Comparison of ENCODE assay signal across 23 mouse cellular contexts in the genomic region with DNA sequence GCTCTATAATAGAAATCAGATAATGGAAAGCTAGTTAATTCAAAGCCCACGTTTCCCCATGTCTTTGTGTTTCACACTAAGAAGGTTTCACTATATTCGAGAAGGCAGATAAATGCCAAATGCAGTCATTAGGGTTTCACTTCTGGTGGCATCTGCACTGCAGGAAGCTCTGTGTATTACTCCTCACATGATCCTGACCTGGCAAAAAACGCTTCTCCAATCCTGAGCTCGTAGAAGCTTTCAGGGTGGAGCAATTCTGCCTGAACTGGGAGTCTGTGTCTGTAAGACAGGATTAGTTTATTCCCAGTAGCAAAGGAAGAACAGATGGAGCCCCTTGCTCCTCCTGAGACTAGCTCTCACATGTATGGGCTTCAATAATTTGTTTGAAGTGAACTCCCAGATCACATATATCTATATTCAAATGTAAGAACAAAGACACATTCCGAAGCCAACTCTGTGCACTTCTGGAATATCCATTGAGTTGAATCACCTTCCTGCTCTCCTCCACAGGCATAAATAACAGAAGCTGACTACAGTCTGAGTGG.
DNase-seq lines count a peak whose midpoint lies in the region; ATAC-seq and TF ChIP-seq lines count a peak whose summit lies in the region.
"Had no signal": no experiment of that assay in that cellular context is flagged by ENCODE, and none has a peak within 500 bp of the region (broad histone marks: within the 10 kb centered on the region; RNA-seq: fewer than 3 reads in every experiment).

No protein-coding gene starts in this region.

- no peak overlapping the region for H3K9ac ChIP-seq in embryonic facial prominence, embryonic 14.5 days (ENCODE audit: low read depth, low read length)
- H3K9ac ChIP-seq in hindbrain, embryonic 15.5 days: no peak overlapping the region
- no peak overlapping the region for H3K9ac ChIP-seq in hindbrain, embryonic 11.5 days (ENCODE audit: low read depth, low read length)
- H3K9ac ChIP-seq in midbrain, embryonic 14.5 days (replicated peaks; ENCODE audit: low read length): no peak overlapping the region
- H3K9ac ChIP-seq: heart, embryonic 12.5 days; intestine, embryonic 15.5 days had no signal

- TF ChIP-seq CTCF in brain, embryonic 14.5 days (IDR thresholded peaks at IDR 0.05; ENCODE audit: borderline replicate concordance, extremely low read depth, insufficient read depth, insufficient read length): no peak

- ATAC-seq in embryonic facial prominence, embryonic 14.5 days (ENCODE audit: low read depth): peak; percentile 41; the same call in 1 of the 2 replicates
- ATAC-seq in hindbrain, embryonic 15.5 days (ENCODE audit: low FRiP score, low read depth): peak; percentile 51
- ATAC-seq in hindbrain, embryonic 11.5 days (ENCODE audit: low FRiP score): no peak
- 0 out of 2 replicates have a peak, but pooled peaks have one; percentile 43 for ATAC-seq in midbrain, embryonic 14.5 days (ENCODE audit: low FRiP score, low TSS enrichment)
- ATAC-seq: intestine, embryonic 15.5 days had no signal

- no peaks in the 10 kb centered on the region for H3K4me1 ChIP-seq in embryonic facial prominence, embryonic 14.5 days (ENCODE audit: control insufficient read depth, insufficient read depth, low read length)
- no peaks in the 10 kb centered on the region for H3K4me1 ChIP-seq in embryonic facial prominence, embryonic 10.5 days
- H3K4me1 ChIP-seq in hindbrain, embryonic 15.5 days (replicated peaks): no peaks in the 10 kb centered on the region
- H3K4me1 ChIP-seq in hindbrain, embryonic 11.5 days (replicated peaks; ENCODE audit: control insufficient read depth, insufficient read depth, low read length): no peaks in the 10 kb centered on the region
- 0 out of 2 replicates have a peak, but pooled peaks cover 3% of the 10 kb centered on the region for H3K4me1 ChIP-seq in midbrain, embryonic 14.5 days (ENCODE audit: control insufficient read depth, insufficient read depth, low read length)
- H3K4me1 ChIP-seq: heart, embryonic 12.5 days; intestine, embryonic 15.5 days had no signal

- no peak for DNase-seq in embryonic facial prominence, embryonic 14.5 days (ENCODE audit: low spot score)
- no peak for DNase-seq in embryonic facial prominence, embryonic 10.5 days (ENCODE audit: low spot score)
- DNase-seq in hindbrain, embryonic 11.5 days (ENCODE audit: low spot score): no peak
- DNase-seq in brain, embryonic 14.5 days (ENCODE audit: low read depth): peak; percentile 51
- peak; percentile 31 for DNase-seq in midbrain, embryonic 14.5 days
- DNase-seq in cerebellum, postnatal 25 days: no peak
- no peak for DNase-seq in lung, postnatal 4 days
- DNase-seq: adrenal gland, adult 2 months; cerebellum, adult 11 months; cerebellum, postnatal 14 days; embryo, embryonic 11 days; gastrocnemius, adult 2 months; heart, postnatal 14 days; kidney, postnatal 36 days; lung, adult 2 months; retina, postnatal 1 day; right cerebral cortex, postnatal 4 days; thymus, postnatal 36 days had no signal

- H3K27ac ChIP-seq in embryonic facial prominence, embryonic 14.5 days (replicated peaks; ENCODE audit: low read depth, low read length): no peak overlapping the region
- H3K27ac ChIP-seq in embryonic facial prominence, embryonic 10.5 days (replicated peaks): no peak overlapping the region
- no peak overlapping the region for H3K27ac ChIP-seq in hindbrain, embryonic 15.5 days (replicated peaks)
- no peak overlapping the region for H3K27ac ChIP-seq in hindbrain, embryonic 11.5 days (ENCODE audit: low read depth, low read length)
- peak overlapping the region; percentile 42; the same call in 1 of the 2 replicates for H3K27ac ChIP-seq in midbrain, embryonic 14.5 days (replicated peaks; ENCODE audit: low read depth, low read length)
- H3K27ac ChIP-seq: gastrocnemius, adult 2 months; intestine, embryonic 15.5 days; stomach, postnatal 0 days had no signal

- TF ChIP-seq POLR2A in brain, embryonic 14.5 days (IDR thresholded peaks at IDR 0.05; ENCODE audit: borderline replicate concordance, extremely low read depth, insufficient read depth, insufficient read length, poor library complexity, severe bottlenecking): no peak

- 66% methylated on average over 5 of the region's 5 CpGs for WGBS in embryonic facial prominence, embryonic 14.5 days
- 89% methylated on average over 5 of the region's 5 CpGs for WGBS in embryonic facial prominence, embryonic 10.5 days
- WGBS in hindbrain, embryonic 15.5 days: 52% methylated on average over 5 of the region's 5 CpGs
- WGBS in hindbrain, embryonic 11.5 days: 81% methylated on average over 5 of the region's 5 CpGs
- 37% methylated on average over 5 of the region's 5 CpGs for WGBS in midbrain, embryonic 14.5 days

- H3K36me3 ChIP-seq in embryonic facial prominence, embryonic 14.5 days (ENCODE audit: control insufficient read depth, insufficient read depth, low read length): no peaks in the 10 kb centered on the region
- peaks cover 6% of the 10 kb centered on the region for H3K36me3 ChIP-seq in embryonic facial prominence, embryonic 10.5 days (replicated peaks)
- H3K36me3 ChIP-seq in hindbrain, embryonic 15.5 days: no peaks in the 10 kb centered on the region
- H3K36me3 ChIP-seq in hindbrain, embryonic 11.5 days (ENCODE audit: control insufficient read depth, insufficient read depth, low read length): no peaks in the 10 kb centered on the region
- H3K36me3 ChIP-seq in midbrain, embryonic 14.5 days (ENCODE audit: control insufficient read depth, insufficient read depth, low read length): no peaks in the 10 kb centered on the region
- H3K36me3 ChIP-seq: intestine, embryonic 15.5 days had no signal

- H3K9me3 ChIP-seq in embryonic facial prominence, embryonic 14.5 days (ENCODE audit: control insufficient read depth, low read length): no peaks in the 10 kb centered on the region
- H3K9me3 ChIP-seq in embryonic facial prominence, embryonic 10.5 days: no peaks in the 10 kb centered on the region
- no peaks in the 10 kb centered on the region for H3K9me3 ChIP-seq in hindbrain, embryonic 15.5 days
- H3K9me3 ChIP-seq in hindbrain, embryonic 11.5 days (ENCODE audit: control insufficient read depth, low read length): no peaks in the 10 kb centered on the region
- H3K9me3 ChIP-seq in midbrain, embryonic 14.5 days (ENCODE audit: control insufficient read depth, low read length): no peaks in the 10 kb centered on the region
- H3K9me3 ChIP-seq: intestine, embryonic 15.5 days had no signal

- H3K27me3 ChIP-seq in embryonic facial prominence, embryonic 14.5 days (replicated peaks; ENCODE audit: control insufficient read depth, insufficient read depth, low read length): no peaks in the 10 kb centered on the region
- no peaks in the 10 kb centered on the region for H3K27me3 ChIP-seq in embryonic facial prominence, embryonic 10.5 days (replicated peaks; ENCODE audit: low read depth, poor library complexity, severe bottlenecking)
- H3K27me3 ChIP-seq in hindbrain, embryonic 15.5 days: no peaks in the 10 kb centered on the region
- no peaks in the 10 kb centered on the region for H3K27me3 ChIP-seq in hindbrain, embryonic 11.5 days (ENCODE audit: control insufficient read depth, insufficient read depth, low read length)
- no peaks in the 10 kb centered on the region for H3K27me3 ChIP-seq in midbrain, embryonic 14.5 days (ENCODE audit: control insufficient read depth, insufficient read depth, low read length)
- H3K27me3 ChIP-seq: heart, embryonic 12.5 days; intestine, embryonic 15.5 days had no signal

- no peak overlapping the region for H3K4me3 ChIP-seq in embryonic facial prominence, embryonic 14.5 days (ENCODE audit: low read depth, low read length)
- no peak overlapping the region for H3K4me3 ChIP-seq in embryonic facial prominence, embryonic 10.5 days
- no peak overlapping the region for H3K4me3 ChIP-seq in hindbrain, embryonic 15.5 days
- no peak overlapping the region for H3K4me3 ChIP-seq in hindbrain, embryonic 11.5 days (ENCODE audit: low read depth, low read length)
- H3K4me3 ChIP-seq in midbrain, embryonic 14.5 days (replicated peaks; ENCODE audit: low read depth, low read length): no peak overlapping the region
- H3K4me3 ChIP-seq: gastrocnemius, adult 2 months; heart, embryonic 12.5 days; intestine, embryonic 15.5 days had no signal

- H3K4me2 ChIP-seq in embryonic facial prominence, embryonic 14.5 days (ENCODE audit: low read depth, low read length): no peak overlapping the region
- no peak overlapping the region for H3K4me2 ChIP-seq in hindbrain, embryonic 15.5 days
- no peak overlapping the region for H3K4me2 ChIP-seq in hindbrain, embryonic 11.5 days (replicated peaks; ENCODE audit: low read depth, low read length)
- H3K4me2 ChIP-seq in midbrain, embryonic 14.5 days (ENCODE audit: low read length): no peak overlapping the region
- H3K4me2 ChIP-seq: heart, embryonic 12.5 days; intestine, embryonic 15.5 days; liver, embryonic 11.5 days had no signal

Comparison
In these comparisons a context has a peak if more than half of its experiments do, and no peak if none do; other contexts are left out.
1. DNase-seq: peak in brain, embryonic 14.5 days (single experiment) and midbrain, embryonic 14.5 days (single experiment); none in embryonic facial prominence, embryonic 14.5 days (single experiment), embryonic facial prominence, embryonic 10.5 days (single experiment), hindbrain, embryonic 11.5 days (single experiment), cerebellum, postnatal 25 days (0 of 2) and lung, postnatal 4 days (0 of 2).